Mouse (Mus musculus): ENCODE measurements around the gene Tmc4.

- TF ChIP-seq POLR2A (IDR thresholded peaks at IDR 0.05; ENCODE audit: insufficient read length, low read depth) = no peak
- no peak for TF ChIP-seq E2F4 (IDR thresholded peaks at IDR 0.05; ENCODE audit: insufficient read depth)
- TF ChIP-seq TCF3 (IDR thresholded peaks at IDR 0.05; ENCODE audit: insufficient read length, low read depth) = no peak
- peak; percentile 47 for TF ChIP-seq POLR2AphosphoS2 (IDR thresholded peaks at IDR 0.05; ENCODE audit: insufficient read length, low read depth)
- TF ChIP-seq MAX (IDR thresholded peaks at IDR 0.05; ENCODE audit: low read depth) = no peak
- no peak for TF ChIP-seq MYOG (IDR thresholded peaks at IDR 0.05; ENCODE audit: control insufficient read depth in 1 of 3, insufficient read depth in 1 of 3, insufficient read length in 2 of 3, low read depth in 2 of 3)
- no peak for TF ChIP-seq USF1 (IDR thresholded peaks at IDR 0.05; ENCODE audit: low read depth)
- no peak for TF ChIP-seq MYOD1 (IDR thresholded peaks at IDR 0.05; ENCODE audit: control insufficient read depth in 1 of 3, insufficient read length in 2 of 3, low read depth in 2 of 3)
Measured at GRCm38 (mm10) chr7:3709000-3709399, 31.6 kb upstream of the Tmc4 start.

Measured in myocyte (in vitro differentiated cells).